Mouse (Mus musculus) WW6 (cell line): ENCODE results near the gene Cds1.

ENCODE experiments used
- DNase-seq: peaks from one replicate; pipeline ENCODE4 v3.0.0-alpha.2; 2013; ENCODE audit warnings: low read depth, low spot score

The Cds1 gene

DNA sequence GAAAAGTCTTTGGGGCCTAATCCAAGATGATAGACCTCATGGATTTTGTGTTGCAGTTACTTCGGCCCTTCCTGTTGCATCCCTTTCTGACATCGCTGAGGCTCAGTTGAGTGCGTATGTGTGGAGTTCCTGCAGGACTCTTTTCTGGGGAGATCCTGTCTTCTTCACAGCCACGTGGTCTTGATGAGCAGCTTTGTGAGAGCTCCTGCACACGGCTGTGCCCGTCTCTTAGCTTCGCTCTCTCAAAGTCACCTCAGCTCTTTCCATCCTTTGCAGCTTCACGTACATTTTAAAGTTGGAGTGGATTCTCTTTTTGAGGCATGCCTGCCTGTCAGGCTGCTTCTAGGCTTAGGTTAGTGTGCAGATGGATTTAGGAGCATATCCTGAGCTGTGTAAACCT is 11.6 kb downstream of the Cds1 start:
- no peak for DNase-seq

- no peak for DNase-seq
Measured at GRCm38 (mm10) chr5:101779376-101779863, 14.5 kb downstream of the Cds1 start.

GRCm38 (mm10) chr5:101780918-101781317 is 16.0 kb downstream of the Cds1 start:
- no peak for DNase-seq

DNA sequence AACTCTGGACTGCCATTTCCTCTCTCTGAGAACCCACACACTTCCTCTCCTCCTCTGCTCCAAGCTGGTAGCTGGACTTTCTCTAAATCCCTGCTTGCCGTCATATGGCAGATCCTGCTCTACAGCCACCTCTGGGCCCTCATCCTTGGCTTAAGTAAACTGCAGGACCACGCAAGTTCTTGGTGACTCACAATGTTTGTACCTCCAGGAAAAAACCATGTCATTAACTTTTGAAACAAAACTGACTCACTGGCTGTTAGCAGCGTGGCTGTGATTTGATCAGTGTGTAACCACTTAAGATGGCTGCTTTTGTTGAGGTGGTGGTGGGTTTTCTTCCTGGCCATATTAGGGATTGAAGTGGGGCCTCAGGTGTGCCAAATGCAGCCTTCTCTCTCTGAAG is 19.4 kb downstream of the Cds1 start:
- DNase-seq, result no peak

DNA sequence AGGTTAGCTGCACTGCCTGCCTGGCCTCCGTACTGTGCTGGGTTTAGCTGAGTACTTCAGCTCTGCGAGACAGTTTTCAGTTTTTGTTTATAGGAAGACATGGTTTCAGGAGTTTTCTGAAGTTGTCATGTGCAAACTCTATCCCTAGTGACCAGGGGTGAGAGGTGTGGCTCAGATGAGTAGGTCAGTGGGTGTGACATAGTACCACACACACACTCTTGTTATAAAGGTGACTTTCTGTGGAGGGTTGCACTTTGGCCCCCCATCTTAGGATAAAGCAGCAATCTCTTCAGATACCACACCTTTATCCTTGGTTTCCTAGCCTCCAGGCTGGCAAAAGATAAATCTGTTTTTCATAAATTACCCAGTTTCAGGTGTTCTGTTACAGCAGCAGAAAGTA is 19.9 kb downstream of the Cds1 start:
- no peak for DNase-seq

DNA sequence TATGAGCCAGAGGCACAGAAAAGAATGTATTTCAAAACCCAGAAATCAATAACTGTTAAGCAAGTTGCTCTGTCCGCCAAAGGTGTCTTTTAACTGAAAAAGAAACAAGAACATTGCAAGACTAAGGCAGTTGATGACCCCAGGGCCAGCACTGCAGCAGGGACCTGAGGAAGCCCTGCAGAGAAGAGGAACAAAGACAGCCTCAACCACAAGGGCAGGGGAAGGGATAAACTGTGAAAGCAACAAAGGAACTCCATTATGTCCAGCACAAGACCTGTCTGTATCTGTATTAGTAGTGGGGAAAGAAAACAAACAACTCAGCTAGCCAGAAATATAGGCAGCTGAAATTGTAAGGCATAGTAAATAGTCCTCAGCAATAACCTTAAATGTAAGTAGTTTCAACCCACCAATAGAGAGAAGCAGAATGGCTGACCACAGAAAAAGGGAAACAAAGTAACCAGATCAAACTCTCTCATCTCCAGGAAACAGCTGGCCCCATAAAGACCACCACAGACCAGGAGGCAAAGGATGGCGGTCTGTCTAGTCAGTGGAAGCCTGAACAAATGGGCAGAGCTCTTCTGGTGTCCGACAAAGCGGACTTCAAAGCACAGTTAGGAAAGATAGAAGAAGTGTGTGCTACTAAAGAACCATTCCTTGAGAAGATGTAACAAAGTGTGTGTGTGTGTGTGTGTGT is 21.1 kb downstream of the Cds1 start:
- DNase-seq, result no peak

GRCm38 (mm10) chr5:101789770-101790169 is 24.8 kb downstream of the Cds1 start:
- no peak for DNase-seq

GRCm38 (mm10) chr5:101790560-101790959 is 25.6 kb downstream of the Cds1 start:
- DNase-seq, result no peak

DNA sequence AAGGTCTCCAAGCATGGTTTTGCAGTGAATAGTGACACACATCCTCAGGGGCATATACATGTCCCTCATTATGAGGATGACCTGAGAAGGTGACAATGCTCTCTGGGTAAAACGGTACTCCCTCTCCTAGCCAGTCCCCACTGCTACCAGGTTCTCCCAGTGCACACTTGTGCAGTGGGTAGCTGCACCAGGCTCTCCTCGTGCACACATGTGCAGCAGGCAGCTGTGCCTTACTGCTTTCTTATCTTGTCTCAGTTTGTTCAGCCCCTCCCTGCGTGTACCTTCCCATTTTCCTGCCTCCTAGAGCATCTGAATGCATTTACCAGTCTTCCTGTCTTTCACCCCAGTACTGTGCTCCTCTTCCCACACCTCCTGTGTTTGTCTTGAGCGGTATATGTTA is 27.7 kb downstream of the Cds1 start:
- no peak for DNase-seq

- no peak for DNase-seq
Measured at GRCm38 (mm10) chr5:101801891-101802290, 37.0 kb downstream of the Cds1 start.

DNA sequence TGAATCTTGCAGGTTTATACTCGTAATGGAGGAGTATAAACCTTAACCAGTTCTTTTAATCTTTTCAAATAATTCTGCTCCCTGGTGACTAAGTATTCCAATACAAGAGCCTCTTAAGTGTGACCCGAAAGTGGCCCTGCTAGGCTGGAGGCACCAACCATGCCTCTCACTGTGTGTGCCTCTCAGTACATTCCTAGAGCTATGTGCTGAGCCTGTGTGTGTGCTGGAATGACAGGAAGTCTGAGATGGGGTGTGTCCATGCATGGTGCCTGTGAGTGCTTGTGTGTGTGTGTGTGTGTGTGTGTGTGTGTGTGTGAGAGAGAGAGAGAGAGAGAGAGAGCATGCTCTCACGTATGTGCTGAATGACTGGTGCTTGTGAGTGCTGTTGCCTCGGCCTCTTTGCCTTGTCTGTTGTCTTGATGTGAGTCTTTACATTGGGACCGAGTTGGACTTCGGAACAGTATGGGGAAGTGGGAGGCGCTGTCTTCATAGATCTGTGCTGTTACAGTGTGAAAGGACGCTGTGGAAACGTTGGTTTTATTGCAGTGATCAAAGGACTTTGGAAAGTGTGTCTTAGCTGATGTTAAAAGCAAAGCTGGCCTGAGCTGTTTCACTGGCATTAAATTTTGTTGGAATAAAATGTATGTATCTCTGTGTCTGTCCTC is 37.6 kb downstream of the Cds1 start:
- no peak for DNase-seq

- DNase-seq, result no peak
Measured at GRCm38 (mm10) chr5:101811296-101812169, 46.6 kb downstream of the Cds1 start.

- DNase-seq, result no peak
Measured at GRCm38 (mm10) chr5:101816822-101817221, 51.9 kb downstream of the Cds1 start.

GRCm38 (mm10) chr5:101819216-101819615 is 54.3 kb downstream of the Cds1 start:
- no peak for DNase-seq

DNA sequence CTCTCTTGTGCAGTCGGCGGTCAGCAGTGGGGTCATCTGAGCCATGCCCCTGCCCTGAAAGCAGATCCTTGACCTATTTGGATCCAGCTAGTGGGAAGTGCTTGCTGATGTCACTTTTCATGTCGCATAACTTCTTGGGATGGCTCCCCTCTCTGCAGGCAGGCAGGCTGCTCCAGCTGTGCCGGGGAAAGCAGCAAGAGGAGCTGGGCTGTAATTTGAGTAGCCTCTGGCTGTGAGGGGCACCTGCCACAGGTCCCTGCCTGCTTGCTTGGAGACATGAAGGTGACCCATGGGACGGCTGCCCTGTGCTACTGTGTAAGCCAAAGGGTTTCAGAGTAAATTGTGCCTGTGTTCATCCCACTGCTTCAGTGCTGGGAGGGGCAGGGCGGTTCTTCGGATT is 54.9 kb downstream of the Cds1 start:
- no peak for DNase-seq

DNA sequence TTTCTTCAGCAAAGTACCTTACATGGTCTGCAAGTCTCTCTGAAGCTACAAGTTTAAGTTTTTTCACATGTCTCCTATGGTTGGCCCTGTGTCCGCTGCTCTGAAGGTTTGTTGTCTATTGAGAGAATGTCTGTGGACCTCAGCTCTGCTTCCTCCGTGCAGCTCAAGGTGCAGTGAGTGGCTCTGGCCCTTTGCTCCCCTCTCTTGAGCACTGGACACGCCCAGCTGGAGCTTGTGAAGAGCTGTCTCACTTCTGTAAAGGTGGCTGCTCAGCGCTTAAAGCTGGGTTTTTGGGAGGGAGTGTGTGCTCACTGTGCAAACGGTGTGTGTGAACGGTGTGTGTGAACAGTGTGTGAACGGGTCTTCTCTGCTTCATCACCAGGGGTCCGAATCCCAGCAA is 56.1 kb downstream of the Cds1 start:
- DNase-seq, result no peak

DNA sequence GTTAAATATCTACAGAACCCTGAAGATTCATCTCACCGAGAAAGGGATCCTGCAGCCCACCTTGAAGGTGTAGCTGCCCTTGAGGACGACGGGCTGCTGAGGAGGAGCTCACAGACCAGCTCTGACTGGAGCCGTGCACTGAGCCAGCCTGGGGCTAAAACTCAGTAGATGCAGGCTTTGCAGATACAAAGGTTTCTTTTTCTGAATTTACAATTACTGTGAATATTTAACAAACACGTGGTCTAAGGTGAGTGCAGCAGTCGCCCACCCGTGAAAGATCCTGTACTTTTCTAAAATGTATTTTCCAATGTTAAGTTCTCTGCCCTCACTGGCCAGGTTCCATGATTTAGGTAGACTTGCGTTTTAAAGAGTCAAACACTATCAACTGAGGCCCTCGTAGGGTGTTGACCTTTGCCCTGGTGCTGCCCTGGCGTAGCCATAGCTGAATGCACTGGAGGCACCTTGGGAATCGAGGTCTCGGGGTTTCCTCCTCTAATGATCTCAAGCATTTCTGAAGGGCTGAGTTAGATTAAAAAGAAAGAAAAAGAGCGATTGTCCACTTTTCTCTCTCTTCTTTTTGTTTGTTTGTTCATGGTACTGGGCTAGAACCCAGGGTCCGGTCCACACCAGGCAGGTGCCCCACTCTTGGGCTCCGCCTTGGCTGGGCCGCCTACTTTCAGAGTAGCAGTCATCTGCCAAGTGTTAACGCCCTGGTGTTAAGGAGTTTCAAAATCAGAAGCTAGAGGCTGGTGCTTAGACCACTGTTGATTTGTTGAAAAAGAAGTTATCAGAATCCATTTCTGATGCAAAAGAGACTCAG is 56.8 kb downstream of the Cds1 start:
- DNase-seq, result no peak

DNA sequence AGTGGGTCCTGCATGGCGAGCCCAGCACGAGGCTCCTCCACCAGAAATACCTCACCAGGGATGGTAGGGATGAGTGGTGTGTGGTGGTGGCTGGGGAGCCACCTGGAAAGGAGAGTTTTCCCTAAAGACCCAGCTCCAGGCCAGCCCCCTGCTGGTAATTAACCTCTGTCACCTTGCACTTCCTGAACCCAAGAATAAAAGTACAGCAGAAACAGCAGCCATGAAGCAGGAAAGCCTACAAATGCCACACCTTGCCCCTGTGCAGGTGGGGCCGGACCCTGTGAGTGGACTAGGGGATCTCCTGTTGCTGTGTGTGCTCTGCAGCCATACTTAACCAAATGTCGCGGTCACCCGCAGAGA is 57.4 kb downstream of the Cds1 start:
- DNase-seq, result no peak

DNA sequence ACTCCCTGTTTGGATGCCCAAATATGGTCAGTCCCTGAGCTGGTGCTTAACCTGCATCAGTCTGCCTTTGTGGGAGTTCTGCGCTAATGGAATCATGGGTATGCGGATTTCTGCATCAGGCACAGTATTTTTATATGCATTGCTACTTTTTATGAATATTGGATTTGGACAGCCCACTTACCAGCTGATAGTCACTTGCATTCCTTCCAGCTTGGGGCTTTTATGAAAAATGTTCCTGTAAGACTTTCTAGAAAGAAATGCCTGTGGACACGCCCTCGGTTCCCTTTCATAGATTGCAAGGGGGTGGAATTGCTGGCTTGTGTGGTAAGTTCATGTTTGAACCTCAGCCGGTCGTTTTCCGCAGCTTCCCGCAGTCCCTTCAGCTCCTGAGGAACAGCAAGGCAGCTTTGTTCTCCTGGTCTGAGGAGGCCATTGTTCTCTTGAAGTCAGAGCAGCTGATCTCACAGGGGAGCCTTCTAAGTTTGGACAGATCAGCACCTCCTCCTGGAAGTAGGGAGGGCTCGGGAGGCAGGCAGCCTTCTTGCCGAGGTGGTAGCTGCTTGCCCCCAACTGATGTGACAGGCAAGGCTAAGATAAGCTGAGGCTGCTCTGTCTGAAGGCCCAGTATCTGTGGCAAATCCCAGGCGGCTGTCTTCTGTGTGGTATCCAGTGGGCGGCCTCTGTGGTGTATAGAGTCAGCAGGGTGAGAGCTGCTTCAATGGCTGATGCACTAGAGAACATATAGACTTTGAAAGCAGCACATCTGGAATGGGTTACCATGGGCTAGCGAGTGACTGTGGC is 60.4 kb downstream of the Cds1 start:
- DNase-seq, result no peak

- no peak for DNase-seq
Measured at GRCm38 (mm10) chr5:101826531-101826970, 61.6 kb downstream of the Cds1 start.

DNA sequence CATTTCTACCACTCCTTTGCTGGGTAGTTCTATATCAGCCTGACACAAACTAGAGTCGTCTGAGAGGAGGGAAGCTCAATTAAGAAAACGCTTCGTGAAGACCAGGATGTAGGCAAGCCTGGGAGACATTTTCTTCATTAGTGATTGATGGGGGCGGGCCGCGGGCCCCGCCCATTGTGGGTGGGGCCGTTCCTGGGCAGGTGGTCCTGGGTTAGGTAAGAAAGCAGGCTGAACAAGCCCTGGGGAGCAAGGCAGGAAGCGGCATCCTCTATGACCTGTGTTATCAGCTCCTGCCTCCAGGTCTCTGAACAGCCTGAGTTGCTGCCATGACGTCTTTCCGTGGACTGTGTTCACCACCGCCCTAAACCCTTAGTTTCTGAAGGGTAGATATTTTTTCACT is 62.5 kb downstream of the Cds1 start:
- DNase-seq, result no peak
